Mouse (Mus musculus) lung, embryonic 14.5 days (tissue): ENCODE results near the gene Rabl2. TPM values are rescaled to one million over a fixed set of nuclear protein-coding genes. Genes with fewer than 3 reads are reported as not detected.
A peak's percentile ranks its signal among the peaks of the same experiment; 100 is the strongest.

ENCODE experiments used
- ATAC-seq: fragments of 200-750 bp; cut with Nextera tagmentation; 2 replicates; pipeline ENCODE4 v1.8.0; 2017; ENCODE audit warnings: mild to moderate bottlenecking, moderate TSS enrichment, moderate library complexity; ENCODE audit not compliant: insufficient read depth
- DNase-seq: peaks from one replicate; pipeline ENCODE4 v3.0.0-alpha.2; 2015
- H3K27ac ChIP-seq: fragments of 300-500 bp; sonication (generic); 2 replicates; pipeline ENCODE4 v1.5.1; 2014; ENCODE audit warnings: low read depth, mild to moderate bottlenecking, moderate library complexity
- H3K27me3 ChIP-seq: fragments of 300-500 bp; sonication (generic); 2 replicates; pipeline ENCODE4 v1.6.1; 2014; ENCODE audit warnings: low read length, control low read depth; ENCODE audit not compliant: insufficient read depth
- H3K36me3 ChIP-seq: fragments of 300-500 bp; sonication (generic); 2 replicates; pipeline ENCODE4 v1.6.1; 2014; ENCODE audit warnings: control low read depth; ENCODE audit not compliant: insufficient read depth
- H3K4me1 ChIP-seq: fragments of 300-500 bp; sonication (generic); 2 replicates; pipeline ENCODE4 v1.6.1; 2014; ENCODE audit warnings: antibody characterized with exemption, control low read depth; ENCODE audit not compliant: insufficient read depth
- H3K4me2 ChIP-seq: fragments of 300-500 bp; sonication (generic); 2 replicates; pipeline ENCODE4 v1.6.1; 2014; ENCODE audit warnings: mild to moderate bottlenecking
- H3K4me3 ChIP-seq: fragments of 300-500 bp; sonication (generic); 2 replicates; pipeline ENCODE4 v1.5.1; 2014; ENCODE audit warnings: low read depth, low read length
- H3K9ac ChIP-seq: fragments of 300-500 bp; sonication (generic); 2 replicates; pipeline ENCODE4 v1.6.1; 2014
- H3K9me3 ChIP-seq: fragments of 300-500 bp; sonication (generic); 2 replicates; pipeline ENCODE4 v1.6.1; 2016; ENCODE audit warnings: low read depth, low read length, control low read depth
- CTCF ChIP-seq: IDR thresholded peaks from 2 replicates; pipeline ENCODE4 v1.5.1; 2016; ENCODE audit warnings: antibody characterized with exemption, low read depth
- WGBS: fragments of 180-500 bp; shearing (Covaris S2); extraction: QIAGEN DNeasy Blood & Tissue Kit; methylation state at CpG from one replicate; pipeline ENCODE4 v1.1.7; 2014; 5-methylcytosine and 5-hydroxymethylcytosine counted together
- polyA plus RNA-seq: library from polyadenylated mRNA; unstranded; fragments of >200 nt; fragmentation: Nextera tagmentation; extraction: Ambion mirVana; gene quantifications from 2 replicates; pipeline ENCODE4 v1.2.1, GENCODE M21; 2014

Rabl2 gene
- polyA plus RNA-seq, 1 experiment from 2014 or later, result 53.8 TPM

- no peaks in the 10 kb centered on the region for H3K9me3 ChIP-seq
- no peaks in the 10 kb centered on the region for H3K36me3 ChIP-seq
- H3K4me3 ChIP-seq, result no peak overlapping the region
- no peak for ATAC-seq
- no peaks in the 10 kb centered on the region for H3K4me1 ChIP-seq
- no peaks in the 10 kb centered on the region for H3K27me3 ChIP-seq
- no peak for TF ChIP-seq CTCF
- no peak overlapping the region for H3K9ac ChIP-seq
- H3K4me2 ChIP-seq, result no peak overlapping the region
- 69% methylated on average over 8 of the region's 8 CpGs for WGBS
- no peak for DNase-seq
- H3K27ac ChIP-seq, result no peak overlapping the region
Measured at GRCm38 (mm10) chr15:89572147-89572546, 19.6 kb downstream of the Rabl2 start.

DNA sequence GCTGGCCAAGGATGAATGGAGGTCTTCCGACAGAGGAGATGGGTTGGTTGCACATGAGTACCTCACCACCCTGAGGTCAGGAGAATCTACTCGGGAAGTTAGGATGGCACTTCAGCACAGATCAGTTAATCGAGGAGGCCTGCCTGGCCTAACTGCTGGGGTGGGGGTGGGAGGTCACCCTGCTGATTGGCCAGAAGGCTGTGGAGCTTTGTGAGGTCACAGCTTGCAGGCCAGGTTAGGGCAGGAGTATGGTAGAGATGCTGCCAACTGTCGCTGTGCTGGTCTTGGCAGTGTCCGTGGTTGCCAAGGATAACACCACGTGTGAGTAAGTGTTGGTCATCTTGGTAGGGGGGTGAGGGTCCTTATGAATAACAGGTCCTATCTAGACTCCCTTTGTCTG lies 23.6 kb downstream of the Rabl2 start, which contains the start of gene Acr:
TSS of gene Acr (plus strand) at position 213 of the 400 bp plus-strand sequence.
- no peaks in the 10 kb centered on the region for H3K4me1 ChIP-seq
- no peaks in the 10 kb centered on the region for H3K27me3 ChIP-seq
- no peak for TF ChIP-seq CTCF
- H3K4me3 ChIP-seq, result no peak within 1 kb of the TSS
- no peak within 1 kb of the TSS for H3K27ac ChIP-seq
- ATAC-seq, result no peak
- 78% methylated on average over 6 of the region's 6 CpGs for WGBS
- H3K9me3 ChIP-seq, result no peaks in the 10 kb centered on the region
- H3K36me3 ChIP-seq, result no peaks in the 10 kb centered on the region
- H3K4me2 ChIP-seq, result no peak within 1 kb of the TSS
- no peak within 1 kb of the TSS for H3K9ac ChIP-seq
- DNase-seq, result no peak

DNA sequence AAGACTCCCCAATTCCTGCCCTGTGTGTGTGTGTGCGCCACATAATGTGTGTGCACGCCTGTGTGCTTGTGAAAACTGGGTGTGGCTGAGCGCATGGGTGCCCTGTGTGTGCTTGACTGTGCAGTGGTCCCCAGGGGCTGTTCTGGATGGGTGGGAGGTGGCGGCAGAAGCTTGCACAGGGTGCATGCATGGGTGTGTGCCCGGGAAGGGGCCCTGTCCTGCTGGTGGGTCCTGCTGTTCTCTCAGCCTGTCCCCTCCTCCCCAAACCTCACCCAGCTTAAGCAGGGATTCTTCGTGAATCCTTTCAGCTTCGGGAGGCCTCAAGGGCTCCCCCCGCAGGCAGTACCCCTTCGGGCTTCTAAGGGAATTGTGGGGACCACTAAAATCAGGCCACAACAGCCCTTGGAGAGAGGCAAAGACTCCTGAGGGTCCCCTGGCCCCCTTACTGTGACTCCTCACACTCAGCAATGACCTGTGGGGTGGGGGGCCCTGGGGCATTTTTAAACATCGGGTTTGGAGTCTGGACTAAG lies 32.5 kb downstream of the Rabl2 start:
- Histone ChIP-seq H3K27ac (no peak overlapping the region), H3K27me3 (peaks cover 34% of the 10 kb centered on the region), H3K4me1 (0 out of 2 replicates have a peak, but pooled peaks cover 3% of the 10 kb centered on the region), H3K9me3 (no peaks in the 10 kb centered on the region), H3K4me3 (no peak overlapping the region), H3K4me2 (no peak overlapping the region), H3K36me3 (no peaks in the 10 kb centered on the region; the same call in 1 of the 2 replicates), H3K9ac (no peak overlapping the region)
- DNase-seq, result no peak
- no peak for TF ChIP-seq CTCF
- whole genome bisulfite sequencing, result 60% methylated on average over 10 of the region's 10 CpGs
- no peak for ATAC-seq

DNA sequence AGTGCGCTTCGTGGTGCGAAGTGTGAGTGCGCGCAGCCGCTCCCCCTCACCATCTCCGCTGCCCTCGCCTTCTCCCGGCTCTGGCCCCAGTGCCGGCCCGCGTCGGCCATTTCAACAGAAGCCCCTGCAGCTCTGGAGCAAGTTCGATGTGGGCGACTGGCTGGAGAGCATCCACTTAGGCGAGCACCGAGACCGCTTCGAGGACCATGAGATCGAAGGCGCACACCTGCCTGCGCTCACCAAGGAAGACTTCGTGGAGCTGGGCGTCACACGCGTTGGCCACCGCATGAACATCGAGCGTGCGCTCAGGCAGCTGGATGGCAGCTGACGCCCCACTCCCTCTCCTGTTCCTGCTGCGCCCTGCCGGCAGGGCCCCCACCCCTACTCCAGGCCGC lies 33.7 kb downstream of the Rabl2 start:
- Histone ChIP-seq H3K36me3 (no peaks in the 10 kb centered on the region; the same call in 1 of the 2 replicates), H3K4me3 (peak overlapping the region; percentile 23), H3K27me3 (peaks cover 34% of the 10 kb centered on the region), H3K9ac (no peak overlapping the region), H3K4me2 (peak overlapping the region; percentile 51), H3K27ac (no peak overlapping the region), H3K9me3 (no peaks in the 10 kb centered on the region), H3K4me1 (0 out of 2 replicates have a peak, but pooled peaks cover 3% of the 10 kb centered on the region)
- ATAC-seq, result no peak
- TF ChIP-seq CTCF, result no peak
- 10% methylated on average over 34 of the region's 34 CpGs for WGBS
- DNase-seq, result peak; percentile 15

GRCm38 (mm10) chr15:89557179-89557995 lies 34.3 kb downstream of the Rabl2 start:
- no peak overlapping the region for H3K27ac ChIP-seq
- peak overlapping the region; percentile 51 for H3K4me2 ChIP-seq
- no peak for TF ChIP-seq CTCF
- peaks cover under 1% of the 10 kb centered on the region; the same call in 1 of the 2 replicates for H3K36me3 ChIP-seq
- no peak for ATAC-seq
- WGBS, result 18% methylated on average over 38 of the region's 40 CpGs
- H3K4me1 ChIP-seq, result 0 out of 2 replicates have a peak, but pooled peaks cover 3% of the 10 kb centered on the region
- H3K9me3 ChIP-seq, result no peaks in the 10 kb centered on the region
- peaks cover 34% of the 10 kb centered on the region for H3K27me3 ChIP-seq
- no peak for DNase-seq
- H3K9ac ChIP-seq, result no peak overlapping the region
- H3K4me3 ChIP-seq, result peak overlapping the region; percentile 23

DNA sequence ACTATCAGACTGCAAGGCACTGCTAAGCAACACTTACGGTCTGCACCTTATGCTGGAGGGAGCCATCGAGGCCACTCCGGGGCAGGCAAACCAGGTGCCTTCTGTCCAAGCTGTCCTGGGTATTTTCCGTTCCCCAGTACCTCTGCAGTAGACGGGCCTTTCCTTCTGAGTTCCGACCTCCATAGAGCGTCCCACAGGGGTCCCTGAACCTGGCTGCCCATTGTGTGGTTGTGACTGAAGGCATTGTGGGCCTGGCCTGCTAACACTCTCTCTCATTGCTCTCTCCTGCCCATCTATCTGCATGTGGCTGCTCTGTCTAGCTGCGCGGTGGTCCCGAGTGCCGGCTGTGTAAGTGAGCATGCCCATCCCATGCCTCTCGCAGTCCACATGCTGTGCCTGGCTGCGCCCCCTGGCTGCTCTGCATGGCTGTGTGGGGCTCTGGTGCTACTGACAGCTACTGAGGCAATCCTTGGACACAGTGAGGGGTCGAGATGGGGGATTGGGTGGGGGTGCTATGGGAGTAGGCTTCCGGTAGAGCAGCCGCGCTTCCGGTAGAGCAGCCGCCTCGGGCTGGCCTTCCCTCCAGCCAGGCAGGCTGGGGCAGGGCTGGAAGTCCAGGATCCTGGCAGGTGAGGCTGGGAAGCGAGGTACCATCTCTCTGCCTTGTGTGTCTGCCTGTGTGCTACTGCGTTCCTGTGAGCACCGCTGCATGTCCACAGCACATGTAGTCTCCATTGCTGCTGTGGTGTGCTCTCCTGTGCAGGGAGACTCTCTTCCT lies 35.1 kb downstream of the Rabl2 start:
- WGBS, result 28% methylated on average over 23 of the region's 23 CpGs

More for the DNA sequence above, 35.1 kb downstream of the Rabl2 start:
- Histone ChIP-seq H3K4me3 (no peak overlapping the region), H3K27me3 (peaks cover 34% of the 10 kb centered on the region), H3K27ac (no peak overlapping the region), H3K9ac (no peak overlapping the region), H3K4me2 (peak overlapping the region; percentile 36; the same call in 1 of the 2 replicates), H3K36me3 (peaks cover 7% of the 10 kb centered on the region; the same call in 1 of the 2 replicates), H3K9me3 (no peaks in the 10 kb centered on the region), H3K4me1 (0 out of 2 replicates have a peak, but pooled peaks cover 3% of the 10 kb centered on the region)
- TF ChIP-seq CTCF, result peak; percentile 65
- DNase-seq (peak; percentile 50), ATAC-seq (peak; percentile 24; the same call in 1 of the 2 replicates)
